Mouse (Mus musculus) erythroblast, embryonic 14.5 days (primary cell): ENCODE data around the gene Mindy4.

ENCODE experiments used
- GATA1 ChIP-seq: IDR thresholded peaks from 2 replicates; pipeline ENCODE4 v1.6.1; 2012; ENCODE audit warnings: low read length, inconsistent platforms, mixed read lengths
- TAL1 ChIP-seq: IDR thresholded peaks from 3 replicates; pipeline ENCODE4 v1.6.1; 2012; ENCODE audit warnings: low read length, inconsistent platforms, mixed read lengths

GRCm38 (mm10) chr6:55264741-55265366, 61.7 kb downstream of the Mindy4 start:
- TF ChIP-seq TAL1 = peak; percentile 35; the same call in 1 of the 3 replicates
- no peak for TF ChIP-seq GATA1
